Mouse (Mus musculus) midbrain, embryonic 10.5 days (tissue): ENCODE results near the gene Trim27. TPM values are rescaled to one million over a fixed set of nuclear protein-coding genes. Genes with fewer than 3 reads are reported as not detected.

Source experiments
- DNase-seq: peaks from one replicate; pipeline ENCODE4 v3.0.0-alpha.2; 2017; ENCODE audit warnings: low spot score
- H3K27ac ChIP-seq: fragments of 300-500 bp; sonication (generic); replicated peaks from 2 replicates; pipeline ENCODE4 v1.5.1; 2016; ENCODE audit warnings: mild to moderate bottlenecking
- H3K27me3 ChIP-seq: fragments of 300-500 bp; sonication (generic); 2 replicates; pipeline ENCODE4 v1.6.1; 2016; ENCODE audit warnings: low read depth, mild to moderate bottlenecking; ENCODE audit not compliant: poor library complexity, severe bottlenecking
- H3K36me3 ChIP-seq: fragments of 300-500 bp; sonication (generic); 2 replicates; pipeline ENCODE4 v1.6.1; 2016; ENCODE audit warnings: mild to moderate bottlenecking, moderate library complexity
- H3K4me1 ChIP-seq: fragments of 300-500 bp; sonication (generic); 2 replicates; pipeline ENCODE4 v1.6.1; 2016
- H3K4me3 ChIP-seq: fragments of 300-500 bp; sonication (generic); 2 replicates; pipeline ENCODE4 v1.5.1; 2016; ENCODE audit warnings: mild to moderate bottlenecking, moderate library complexity
- H3K9me3 ChIP-seq: fragments of 300-500 bp; sonication (generic); replicated peaks from 2 replicates; pipeline ENCODE4 v1.6.1; 2016; ENCODE audit warnings: mild to moderate bottlenecking
- WGBS: fragments of 180-500 bp; shearing (Covaris S2); methylation state at CpG from one replicate; pipeline ENCODE4 v1.1.7; 2016; 5-methylcytosine and 5-hydroxymethylcytosine counted together
- polyA plus RNA-seq: library from polyadenylated mRNA; unstranded; fragments of >200 nt; fragmentation: Nextera tagmentation; extraction: Ambion mirVana; gene quantifications from 2 replicates; pipeline ENCODE4 v1.2.1, GENCODE M21; 2016

The Trim27 gene
- polyA plus RNA-seq, 1 experiment from 2014 or later = 162 TPM

GRCm38 (mm10) chr13:21233732-21234705, 54.8 kb downstream of the Trim27 start:
- H3K4me1 ChIP-seq = 0 out of 2 replicates have a peak, but pooled peaks cover 3% of the 10 kb centered on the region
- H3K27ac ChIP-seq = peak overlapping the region; percentile 64
- H3K36me3 ChIP-seq = no peaks in the 10 kb centered on the region
- peak; percentile 80 for DNase-seq
- WGBS = 1% methylated on average over 43 of the region's 43 CpGs
- peak overlapping the region; percentile 66 for H3K4me3 ChIP-seq
- H3K27me3 ChIP-seq = 0 out of 2 replicates have a peak, but pooled peaks cover 8% of the 10 kb centered on the region
- 0 out of 2 replicates have a peak, but pooled peaks cover 6% of the 10 kb centered on the region for H3K9me3 ChIP-seq

- 0 out of 2 replicates have a peak, but pooled peaks cover 8% of the 10 kb centered on the region for H3K27me3 ChIP-seq
- 72% methylated on average over 2 of the region's 2 CpGs for WGBS
- H3K27ac ChIP-seq = no peak overlapping the region
- H3K4me1 ChIP-seq = 0 out of 2 replicates have a peak, but pooled peaks cover 3% of the 10 kb centered on the region
- H3K9me3 ChIP-seq = 0 out of 2 replicates have a peak, but pooled peaks cover 7% of the 10 kb centered on the region
- no peaks in the 10 kb centered on the region for H3K36me3 ChIP-seq
- no peak overlapping the region for H3K4me3 ChIP-seq
- DNase-seq = no peak
These were observed 57.5 kb downstream of the Trim27 start for GRCm38 (mm10) chr13:21236714-21237113.

- DNase-seq = no peak
- WGBS = 74% methylated on average over 6 of the region's 6 CpGs
- peaks cover 12% of the 10 kb centered on the region for H3K27me3 ChIP-seq
- H3K9me3 ChIP-seq = 0 out of 2 replicates have a peak, but pooled peaks cover 7% of the 10 kb centered on the region
- H3K27ac ChIP-seq = no peak overlapping the region
- no peaks in the 10 kb centered on the region for H3K36me3 ChIP-seq
- no peak overlapping the region for H3K4me3 ChIP-seq
- H3K4me1 ChIP-seq = 0 out of 2 replicates have a peak, but pooled peaks cover 3% of the 10 kb centered on the region
These were observed 57.9 kb downstream of the Trim27 start for GRCm38 (mm10) chr13:21237161-21237560.

GRCm38 (mm10) chr13:21240788-21241187, 61.5 kb downstream of the Trim27 start:
- H3K4me3 ChIP-seq = 0 out of 2 replicates have a peak overlapping the region, but pooled peaks have one; percentile 4
- peak; percentile 67 for DNase-seq
- H3K27me3 ChIP-seq = peaks cover 35% of the 10 kb centered on the region
- 8% methylated on average over 7 of the region's 7 CpGs for WGBS
- H3K9me3 ChIP-seq = 0 out of 2 replicates have a peak, but pooled peaks cover 7% of the 10 kb centered on the region
- H3K4me1 ChIP-seq = peaks cover 13% of the 10 kb centered on the region
- no peaks in the 10 kb centered on the region for H3K36me3 ChIP-seq
- no peak overlapping the region for H3K27ac ChIP-seq

GRCm38 (mm10) chr13:21242408-21243125, 63.3 kb downstream of the Trim27 start:
- 0 out of 2 replicates have a peak, but pooled peaks cover 7% of the 10 kb centered on the region for H3K9me3 ChIP-seq
- H3K36me3 ChIP-seq = no peaks in the 10 kb centered on the region
- no peak overlapping the region for H3K27ac ChIP-seq
- H3K4me1 ChIP-seq = peaks cover 13% of the 10 kb centered on the region
- DNase-seq = peak; percentile 49
- peak overlapping the region; percentile 49 for H3K4me3 ChIP-seq
- WGBS = 9% methylated on average over 16 of the region's 16 CpGs
- peaks cover 33% of the 10 kb centered on the region for H3K27me3 ChIP-seq

- Histone ChIP-seq H3K27me3 (peaks cover 33% of the 10 kb centered on the region), H3K36me3 (no peaks in the 10 kb centered on the region), H3K4me1 (peaks cover 13% of the 10 kb centered on the region), H3K9me3 (0 out of 2 replicates have a peak, but pooled peaks cover 7% of the 10 kb centered on the region), H3K27ac (no peak overlapping the region), H3K4me3 (peak overlapping the region; percentile 49)
- 15% methylated on average over 13 of the region's 13 CpGs for WGBS
- DNase-seq = no peak
These were observed 64.0 kb downstream of the Trim27 start for GRCm38 (mm10) chr13:21243196-21243595.

GRCm38 (mm10) chr13:21244089-21244488, 64.8 kb downstream of the Trim27 start:
- peaks cover 13% of the 10 kb centered on the region for H3K4me1 ChIP-seq
- 82% methylated on average over 5 of the region's 5 CpGs for WGBS
- no peaks in the 10 kb centered on the region for H3K36me3 ChIP-seq
- no peak overlapping the region for H3K27ac ChIP-seq
- H3K4me3 ChIP-seq = no peak overlapping the region
- H3K9me3 ChIP-seq = no peaks in the 10 kb centered on the region
- H3K27me3 ChIP-seq = peaks cover 33% of the 10 kb centered on the region
- DNase-seq = no peak

Other genes starting within 250 kb of the Trim27 start
- gene Olfr1370, start 104.5 kb upstream of the Trim27 start, polyA plus RNA-seq = not detected in 2 replicates
- 0.06 and 0.07 TPM in 2 replicates for gene Olfr1369-ps1, start 68.0 kb upstream of the Trim27 start, polyA plus RNA-seq
- gene Olfr263, start 49.8 kb upstream of the Trim27 start, polyA plus RNA-seq = not detected in 2 replicates
- gene Olfr1368, start 33.6 kb upstream of the Trim27 start, polyA plus RNA-seq = not detected in 2 replicates
- gene Gpx5, start 113.3 kb downstream of the Trim27 start, polyA plus RNA-seq = not detected in 2 replicates
- 0.09 TPM in 1 of 2 replicates, not detected in the other for gene Gpx6, start 132.7 kb downstream of the Trim27 start, polyA plus RNA-seq
- not detected in 2 replicates for gene Olfr1367, start 167.5 kb downstream of the Trim27 start, polyA plus RNA-seq
- gene Zscan12, start 183.4 kb downstream of the Trim27 start, polyA plus RNA-seq = 20.4 and 21.9 TPM in 2 replicates
- gene Zkscan3, start 223.3 kb downstream of the Trim27 start, polyA plus RNA-seq = 87.1 and 91.1 TPM in 2 replicates